Mouse (Mus musculus) thymus, postnatal 0 days (tissue): ENCODE measurements around the gene Orc1. TPM values are rescaled to one million over a fixed set of nuclear protein-coding genes. Genes with fewer than 3 reads are reported as not detected.
A peak's percentile ranks its signal among the peaks of the same experiment; 100 is the strongest.

Experiments
- DNase-seq: peaks from one replicate; pipeline ENCODE4 v3.0.0-alpha.2; 2015; ENCODE audit warnings: low spot score
- polyA plus RNA-seq: library from polyadenylated mRNA; unstranded; fragments of >200 nt; fragmentation: Nextera tagmentation; extraction: Ambion mirVana; gene quantifications from 2 replicates; pipeline ENCODE4 v1.2.1, GENCODE M21; 2015

Gene Orc1
- polyA plus RNA-seq: 13.8 and 15.3 TPM in 2 replicates

DNA sequence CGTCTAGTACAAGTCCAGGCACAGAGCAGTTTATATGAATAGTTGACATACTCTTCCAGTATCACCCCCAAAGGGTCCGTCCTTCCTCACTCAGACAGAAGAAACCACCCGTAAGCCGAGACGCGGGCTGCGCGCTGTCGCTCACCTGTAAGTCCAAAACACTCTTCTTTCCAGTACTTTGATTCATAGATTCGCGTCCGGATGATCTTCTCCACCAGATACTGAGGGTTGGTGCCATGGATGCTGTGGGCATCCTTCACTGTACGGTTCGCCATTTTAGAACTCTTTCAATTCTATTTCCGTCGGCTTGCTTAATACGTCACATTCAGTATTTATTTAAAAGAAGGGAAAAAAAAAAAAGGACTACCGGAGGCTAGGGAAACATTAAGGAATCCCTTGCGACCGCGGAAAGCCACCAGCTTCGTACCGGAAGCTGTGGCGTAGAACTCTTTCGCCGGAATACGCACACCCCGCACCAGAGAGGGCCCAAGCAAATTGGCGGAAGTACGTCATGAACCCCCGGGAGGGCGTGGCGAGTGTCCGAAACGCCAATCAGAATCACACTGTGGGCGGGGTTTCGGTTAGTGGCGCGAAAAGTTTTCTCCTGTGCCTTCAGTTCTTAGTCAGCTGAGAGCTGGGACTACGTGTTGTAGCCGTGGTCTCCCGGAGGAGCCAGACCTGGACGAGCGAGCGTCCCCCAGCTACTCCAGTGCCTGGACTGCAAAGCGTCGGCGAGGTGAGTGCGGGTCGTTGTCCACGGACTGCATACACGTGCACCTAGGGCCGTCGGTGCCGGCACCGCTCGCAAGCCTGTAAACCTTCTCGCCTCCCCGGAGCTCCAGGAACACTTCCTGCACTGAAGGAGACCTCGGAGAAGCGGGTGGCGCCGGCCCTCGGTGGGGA lies at the start of gene Orc1, which contains the start of gene Prpf38a:
Gene Orc1, plus strand, starts transcription at position 584 of the 903 bp plus-strand sequence.
Gene Prpf38a, minus strand, starts transcription at position 497 of the 903 bp plus-strand sequence.
- DNase-seq: peak; percentile 97

GRCm38 (mm10) chr4:108539701-108540100 lies 39.5 kb upstream of the Orc1 start:
- no peak for DNase-seq

DNA sequence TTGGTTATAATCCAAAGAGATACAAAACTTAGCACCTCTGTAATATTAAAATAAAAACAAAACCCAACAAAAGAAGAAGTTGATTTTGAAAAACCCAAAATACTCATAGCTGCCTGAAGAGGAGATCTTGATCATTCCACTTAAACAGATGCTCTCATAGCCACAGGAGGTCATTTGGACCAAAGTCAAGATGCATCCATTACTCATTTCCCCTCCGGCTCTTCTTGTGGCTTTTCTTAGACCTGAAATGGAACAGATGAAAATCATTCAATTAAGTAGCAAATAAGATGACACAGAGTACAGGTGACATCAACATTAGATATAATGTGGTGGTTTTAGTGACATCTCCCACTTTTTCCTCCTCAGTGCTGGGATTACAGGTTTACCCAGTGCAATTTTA lies 14.2 kb upstream of the Orc1 start:
- no peak for DNase-seq

GRCm38 (mm10) chr4:108572644-108573043 lies 6.6 kb upstream of the Orc1 start:
- DNase-seq: no peak

- DNase-seq: no peak
Measured at GRCm38 (mm10) chr4:108579743-108580411, 654 bp downstream of the Orc1 start.

GRCm38 (mm10) chr4:108593376-108593775 lies 14.2 kb downstream of the Orc1 start:
- no peak for DNase-seq

GRCm38 (mm10) chr4:108595785-108596184 lies 16.6 kb downstream of the Orc1 start:
- no peak for DNase-seq

- DNase-seq: no peak
Measured at GRCm38 (mm10) chr4:108598306-108598705, 19.1 kb downstream of the Orc1 start.

DNA sequence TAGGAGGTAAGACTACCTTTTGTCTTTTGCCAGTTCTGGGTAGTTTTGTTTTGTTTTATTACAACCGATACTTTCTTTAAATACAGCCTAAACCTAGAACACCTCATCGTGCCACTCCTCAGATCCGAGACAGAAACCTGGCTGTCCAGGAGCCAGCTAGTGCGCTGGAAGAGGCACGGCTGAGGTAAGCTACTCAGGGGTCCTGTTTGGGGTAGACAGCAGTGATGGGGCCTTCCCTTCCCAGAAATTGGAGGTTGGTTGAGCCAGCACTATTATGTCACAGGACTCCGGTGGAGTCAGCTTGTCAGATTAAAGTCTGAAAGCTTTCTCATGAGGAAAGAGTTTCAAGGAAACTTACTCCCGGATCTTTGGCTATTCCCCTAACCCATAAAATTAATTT lies 22.6 kb downstream of the Orc1 start:
- DNase-seq: no peak

DNA sequence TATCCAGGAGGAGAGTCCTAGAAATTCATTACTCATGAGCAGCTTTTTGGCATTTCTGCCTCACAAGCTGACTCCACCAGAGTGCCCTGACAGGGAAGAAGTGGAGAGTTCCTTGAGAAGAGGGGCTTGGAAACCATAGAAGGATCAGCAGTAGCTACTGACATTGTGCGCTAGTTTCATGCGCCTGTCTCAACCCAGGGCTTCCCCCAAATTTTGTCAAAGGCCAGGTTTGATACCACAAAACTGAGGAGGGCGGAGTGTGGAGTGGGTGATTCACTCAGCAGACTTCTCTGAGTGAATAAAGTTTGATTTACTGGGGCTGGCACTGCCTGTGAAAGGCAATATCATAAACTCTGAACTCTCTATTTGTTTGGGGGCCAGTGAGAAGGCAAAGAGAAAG lies 29.4 kb downstream of the Orc1 start:
- DNase-seq: no peak

GRCm38 (mm10) chr4:108610935-108611334 lies 31.7 kb downstream of the Orc1 start:
- DNase-seq: no peak

- DNase-seq: no peak
Measured at GRCm38 (mm10) chr4:108618586-108618985, 39.4 kb downstream of the Orc1 start.

DNA sequence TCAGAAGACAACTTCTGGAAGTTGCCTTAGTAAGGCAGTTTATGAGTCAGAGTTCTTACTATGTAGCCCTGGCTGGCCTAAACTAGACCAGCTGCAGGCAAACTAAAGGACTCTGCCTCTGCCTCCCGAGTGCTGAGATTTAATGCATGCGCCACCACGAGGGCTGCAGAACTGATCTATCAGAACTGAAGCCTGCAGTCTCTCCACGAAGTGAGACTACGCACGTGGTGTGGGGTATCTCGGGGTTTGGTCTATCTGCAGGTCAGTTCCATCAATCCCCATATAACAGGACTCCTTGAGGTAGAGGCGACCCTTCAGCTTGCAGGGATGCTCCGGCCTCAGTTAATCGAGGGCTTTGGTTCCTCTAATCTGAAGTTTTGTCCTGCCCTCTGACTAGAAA lies 39.9 kb downstream of the Orc1 start:
- DNase-seq: peak; percentile 17

- DNase-seq: peak; percentile 93
Measured at GRCm38 (mm10) chr4:108619587-108620341, 40.5 kb downstream of the Orc1 start, which contains the start of gene Cc2d1b. TSS of gene Cc2d1b (plus strand) at chr4:108619940.

- DNase-seq: no peak
Measured at GRCm38 (mm10) chr4:108620536-108620935, 41.3 kb downstream of the Orc1 start.

DNA sequence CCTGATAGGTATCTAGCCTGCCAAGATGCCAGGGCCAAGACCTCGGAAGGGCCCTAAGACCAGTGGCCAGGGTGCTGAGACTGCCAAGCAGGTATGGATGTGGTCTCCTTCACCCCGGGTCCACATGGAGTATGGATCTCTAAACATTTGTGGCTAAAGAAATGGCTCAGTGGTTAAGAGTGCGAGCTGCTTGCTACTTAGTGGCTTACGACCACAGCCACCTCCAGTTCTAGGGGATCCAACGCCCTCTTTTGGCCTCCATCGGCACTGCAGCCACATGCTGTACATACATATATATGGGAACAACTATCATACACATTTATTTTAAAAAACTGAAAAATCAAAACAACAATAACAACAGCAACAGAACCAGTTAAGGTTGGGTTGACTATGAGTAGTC lies 42.3 kb downstream of the Orc1 start:
- peak; percentile 28 for DNase-seq

- no peak for DNase-seq
Measured at GRCm38 (mm10) chr4:108627066-108627465, 47.8 kb downstream of the Orc1 start.

GRCm38 (mm10) chr4:108629363-108629880 lies 50.2 kb downstream of the Orc1 start:
- no peak for DNase-seq

DNA sequence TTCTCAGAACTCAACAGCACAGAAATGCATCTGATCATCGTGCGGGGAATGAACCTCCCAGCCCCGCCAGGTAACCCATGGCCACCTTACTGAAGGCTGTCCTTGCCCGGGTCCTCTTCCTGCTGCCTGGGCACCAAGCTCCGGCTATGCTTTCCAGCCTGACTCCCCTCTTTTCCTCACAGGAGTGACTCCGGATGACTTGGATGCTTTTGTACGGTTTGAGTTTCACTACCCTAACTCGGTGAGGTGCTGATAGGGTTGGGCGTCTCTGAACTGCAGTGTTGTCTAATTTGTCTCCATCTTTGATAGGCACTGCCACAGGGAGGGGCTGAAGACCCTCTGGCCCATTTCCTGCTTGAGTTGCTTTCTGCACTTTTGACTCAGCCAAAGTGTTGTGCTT lies 50.9 kb downstream of the Orc1 start:
- DNase-seq: no peak

- DNase-seq: no peak
Measured at GRCm38 (mm10) chr4:108631616-108632015, 52.4 kb downstream of the Orc1 start.

- no peak for DNase-seq
Measured at GRCm38 (mm10) chr4:108633703-108634102, 54.5 kb downstream of the Orc1 start.
